Mouse (Mus musculus): ENCODE measurements around the gene Uroc1. TPM values are rescaled to one million over a fixed set of nuclear protein-coding genes. Genes with fewer than 3 reads are reported as not detected.

Gene Uroc1
- not detected in 2 replicates for total RNA-seq (2015; ENCODE audit: low replicate concordance)
- total RNA-seq (2017; ENCODE audit: low replicate concordance) = not detected in 2 replicates

GRCm38 (mm10) chr6:90332561-90333425 is at the start of gene Uroc1:
Uroc1 (plus strand) TSS chr6:90333284.
- ATAC-seq (replicated peaks; ENCODE audit: low FRiP score, poor library complexity, severe bottlenecking) = no peak

DNA sequence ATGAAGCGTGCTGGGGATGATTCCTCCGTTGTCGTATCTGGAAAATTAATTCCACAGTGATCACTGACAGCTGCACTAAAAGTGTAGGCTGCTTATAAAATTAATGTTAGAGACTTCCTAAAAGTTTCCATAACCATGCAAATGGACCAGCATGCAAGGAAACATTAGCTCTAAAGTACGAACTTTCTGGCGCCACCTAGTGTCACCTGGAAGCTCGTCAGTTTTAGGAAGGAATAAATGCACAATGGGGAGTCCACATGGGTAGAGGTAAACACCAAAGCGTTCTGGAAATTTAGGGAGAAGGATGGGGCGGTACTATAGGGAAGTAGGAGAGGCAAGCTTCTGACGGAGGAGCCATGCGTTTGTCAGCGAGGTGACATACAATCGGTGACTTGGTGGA is 44.8 kb upstream of the Uroc1 start:
- no peak for ATAC-seq (replicated peaks; ENCODE audit: low FRiP score, poor library complexity, severe bottlenecking)

GRCm38 (mm10) chr6:90300919-90301318 is 32.2 kb upstream of the Uroc1 start, which contains the start of gene BC048671:
BC048671 (plus strand) TSS chr6:90301219.
- ATAC-seq (replicated peaks; ENCODE audit: low FRiP score, poor library complexity, severe bottlenecking) = no peak

DNA sequence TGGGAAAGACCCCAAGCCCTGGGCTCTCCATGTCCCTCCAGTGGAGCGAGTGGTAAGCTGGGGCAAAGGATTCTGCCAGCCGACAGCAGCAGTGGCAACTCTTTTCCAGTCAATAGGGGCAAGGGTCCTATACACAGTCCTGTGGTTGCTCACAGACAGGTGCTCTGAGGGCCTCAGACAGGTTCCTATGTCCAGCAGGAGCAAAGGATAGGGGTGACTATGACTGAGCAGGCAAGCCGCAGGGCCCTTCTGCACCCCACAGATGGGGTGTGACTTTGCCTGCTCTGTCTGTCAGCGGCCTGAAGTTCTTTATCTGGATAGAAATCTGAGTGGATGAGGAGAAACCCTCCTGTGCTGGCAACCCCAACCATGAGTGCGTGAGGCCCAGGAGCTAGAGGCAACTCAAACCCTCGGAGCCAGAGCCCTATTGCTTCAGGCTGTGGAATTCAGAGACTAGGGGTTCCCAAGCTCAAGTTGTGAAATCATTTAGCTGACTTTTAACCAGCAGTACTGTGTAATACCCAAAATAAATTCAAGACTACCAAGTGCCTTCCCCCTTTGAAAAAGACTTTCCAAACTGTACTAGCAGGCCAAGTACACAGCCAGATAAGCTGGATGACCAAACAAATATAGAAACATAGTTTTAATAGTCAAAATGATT is 26.6 kb upstream of the Uroc1 start:
- ATAC-seq (replicated peaks; ENCODE audit: low FRiP score, poor library complexity, severe bottlenecking) = no peak

- no peak for ATAC-seq (replicated peaks; ENCODE audit: low FRiP score, poor library complexity, severe bottlenecking)
Observed at GRCm38 (mm10) chr6:90308839-90309778, 24.0 kb upstream of the Uroc1 start.

DNA sequence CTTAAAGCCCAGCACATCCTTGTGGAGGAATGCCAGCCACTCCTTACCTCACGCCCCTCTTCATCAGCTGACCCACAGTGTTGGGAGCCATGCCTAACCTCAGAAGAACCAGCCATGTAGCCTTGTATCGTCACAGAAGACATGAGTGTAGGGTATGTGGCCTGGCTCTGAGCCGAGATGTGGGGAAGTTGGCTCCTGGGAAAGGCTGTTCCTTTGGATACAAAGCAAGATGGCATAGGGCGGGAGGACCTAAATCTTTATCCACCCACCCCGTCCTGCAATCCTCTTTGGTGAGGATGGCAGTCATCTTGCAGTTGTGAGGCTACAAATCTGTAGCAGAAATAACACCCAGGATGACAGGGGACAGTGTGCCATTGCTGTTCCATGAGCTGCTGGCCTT is 17.1 kb upstream of the Uroc1 start:
- no peak for ATAC-seq (replicated peaks; ENCODE audit: low FRiP score, poor library complexity, severe bottlenecking)

GRCm38 (mm10) chr6:90317510-90318258 is 15.4 kb upstream of the Uroc1 start:
- no peak for ATAC-seq (replicated peaks; ENCODE audit: low FRiP score, poor library complexity, severe bottlenecking)

DNA sequence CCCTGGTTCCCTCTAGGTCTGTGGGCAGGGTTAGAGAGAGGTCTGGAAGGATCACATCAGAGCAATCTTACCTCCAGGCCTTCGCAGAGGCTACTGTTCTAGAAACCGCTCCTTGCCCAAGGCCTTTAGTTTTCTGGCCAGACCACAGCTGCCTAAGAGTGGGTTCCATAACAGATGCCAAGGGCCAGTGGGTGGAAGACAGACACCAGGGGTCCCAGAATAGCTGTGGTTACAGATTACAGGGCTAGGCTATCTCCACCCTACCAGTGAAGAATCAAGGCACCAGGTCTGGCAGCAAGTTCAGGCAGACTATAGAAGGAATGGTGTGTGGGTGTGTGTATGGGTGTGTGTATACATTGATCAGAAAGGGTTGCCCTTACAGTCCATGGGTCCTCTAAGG is 14.1 kb upstream of the Uroc1 start:
- ATAC-seq (replicated peaks; ENCODE audit: low FRiP score, poor library complexity, severe bottlenecking) = no peak

GRCm38 (mm10) chr6:90319475-90320191 is 13.5 kb upstream of the Uroc1 start:
- ATAC-seq (replicated peaks; ENCODE audit: low FRiP score, poor library complexity, severe bottlenecking) = no peak

DNA sequence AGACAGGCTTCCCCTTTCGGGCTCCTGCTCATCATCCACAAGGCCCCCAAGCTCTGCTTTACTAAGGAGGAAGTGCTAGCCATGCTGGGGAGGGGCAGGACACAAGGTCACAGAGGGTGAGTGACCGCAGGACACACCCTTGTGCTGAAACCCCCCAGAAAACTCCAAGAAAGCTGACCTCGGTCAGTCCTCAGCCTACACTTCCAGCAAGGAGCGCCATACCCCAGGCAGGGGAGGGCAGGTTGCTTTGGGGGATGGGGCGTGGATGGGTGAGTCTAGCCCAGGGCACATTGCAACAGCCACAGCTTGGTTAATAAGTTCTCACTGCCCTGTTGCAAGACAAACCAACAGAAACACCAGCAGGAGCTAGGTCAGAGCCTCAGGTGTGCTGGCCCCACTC is 12.7 kb upstream of the Uroc1 start:
- no peak for ATAC-seq (replicated peaks; ENCODE audit: low FRiP score, poor library complexity, severe bottlenecking)

DNA sequence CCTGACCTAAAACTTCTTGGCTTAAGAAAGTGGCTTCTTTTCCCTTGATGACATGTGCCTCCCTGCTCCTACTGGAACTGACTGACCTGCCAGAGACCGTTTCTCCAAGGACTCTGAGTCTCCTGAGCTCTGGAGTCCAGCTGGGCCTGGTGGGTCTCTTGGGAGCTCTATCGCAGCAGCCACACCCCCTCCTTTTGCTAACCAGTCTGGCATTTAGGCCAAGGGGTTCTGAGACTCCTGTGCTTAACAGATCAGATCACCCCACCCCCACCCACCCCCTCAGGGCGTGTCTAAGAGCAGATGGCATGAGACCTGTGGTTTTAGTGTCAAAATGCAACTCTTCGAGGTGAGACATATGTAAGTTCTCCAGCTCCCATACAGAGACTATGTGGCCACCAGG is 11.3 kb upstream of the Uroc1 start:
- no peak for ATAC-seq (replicated peaks; ENCODE audit: low FRiP score, poor library complexity, severe bottlenecking)

GRCm38 (mm10) chr6:90324026-90324425 is 9.1 kb upstream of the Uroc1 start:
- no peak for ATAC-seq (replicated peaks; ENCODE audit: low FRiP score, poor library complexity, severe bottlenecking)

DNA sequence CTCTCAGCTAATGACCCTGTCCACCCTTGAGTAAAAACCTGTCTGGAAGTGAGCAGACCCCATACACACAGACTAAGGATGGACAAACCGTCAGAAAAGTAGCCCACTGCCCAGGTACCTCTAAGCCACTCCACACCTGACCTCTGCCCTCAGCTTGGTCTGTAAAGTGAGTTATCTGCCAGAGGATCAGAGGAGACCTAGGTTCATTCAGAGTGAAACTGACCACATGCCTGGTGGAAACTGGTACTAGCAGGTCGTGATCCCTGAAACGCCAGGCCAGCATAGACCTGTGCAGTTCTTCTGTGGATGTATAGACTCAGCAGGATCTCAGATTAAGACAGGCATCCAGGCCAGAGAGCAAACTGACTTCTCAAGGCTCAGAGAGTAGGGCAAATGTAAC is 8.6 kb upstream of the Uroc1 start:
- ATAC-seq (replicated peaks; ENCODE audit: low FRiP score, poor library complexity, severe bottlenecking) = no peak

GRCm38 (mm10) chr6:90324991-90325390 is 8.1 kb upstream of the Uroc1 start, which contains the start of gene Chst13:
Chst13 (minus strand) TSS chr6:90325185.
- ATAC-seq (replicated peaks; ENCODE audit: low FRiP score, poor library complexity, severe bottlenecking) = 0 out of 2 replicates have a peak, but pooled peaks have one; percentile 34

GRCm38 (mm10) chr6:90327670-90328069 is 5.4 kb upstream of the Uroc1 start:
- ATAC-seq (replicated peaks; ENCODE audit: low FRiP score, poor library complexity, severe bottlenecking) = no peak

DNA sequence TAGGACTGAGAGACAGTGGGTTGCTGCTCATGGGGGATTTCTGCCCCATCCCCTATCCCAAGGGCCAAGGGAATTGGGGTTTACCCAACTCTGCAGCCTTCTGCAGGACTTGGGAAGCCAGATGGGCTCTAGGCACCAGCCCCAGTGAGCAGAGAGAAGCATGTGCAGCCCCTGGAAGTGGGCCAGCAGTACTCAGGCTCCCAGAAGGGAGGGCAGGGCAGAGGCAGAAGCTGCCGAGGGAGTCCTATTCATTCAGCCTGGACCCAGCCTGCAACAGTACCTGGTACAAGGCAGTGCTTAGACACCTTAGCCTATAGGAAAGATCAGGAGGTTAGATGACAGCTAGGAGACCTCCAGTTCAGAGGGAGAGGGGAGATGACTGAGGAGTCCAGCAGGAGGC is 3.1 kb upstream of the Uroc1 start:
- no peak for ATAC-seq (replicated peaks; ENCODE audit: low FRiP score, poor library complexity, severe bottlenecking)

- ATAC-seq (replicated peaks; ENCODE audit: low FRiP score, poor library complexity, severe bottlenecking) = no peak
Observed at GRCm38 (mm10) chr6:90334244-90334643, 1.2 kb downstream of the Uroc1 start.

GRCm38 (mm10) chr6:90342343-90342742 is 9.3 kb downstream of the Uroc1 start:
- ATAC-seq (replicated peaks; ENCODE audit: low FRiP score, poor library complexity, severe bottlenecking) = no peak

DNA sequence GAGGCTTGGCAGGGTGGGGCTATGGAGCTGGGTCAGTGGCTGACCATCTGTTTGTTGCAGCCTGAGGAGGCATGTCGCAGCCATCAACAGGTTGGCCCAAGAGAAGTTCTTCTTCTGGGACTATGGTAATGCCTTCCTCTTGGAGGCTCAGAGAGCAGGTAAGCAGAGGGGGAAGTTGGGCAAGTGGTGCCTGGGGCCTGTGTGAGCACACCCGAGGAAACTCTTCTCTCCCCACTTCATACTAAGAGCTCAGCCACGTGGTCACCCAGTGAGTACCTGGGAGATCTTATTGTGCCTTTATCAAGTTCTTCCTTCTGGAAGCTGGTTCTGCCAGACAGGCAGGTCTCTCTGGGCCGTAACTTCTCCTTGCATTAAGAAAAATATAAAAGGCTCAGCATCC is 14.1 kb downstream of the Uroc1 start:
- no peak for ATAC-seq (replicated peaks; ENCODE audit: low FRiP score, poor library complexity, severe bottlenecking)
